In genomic region chr10:21349449-21349848, GRCm38 (mm10) we compare ENCODE assay signal across 31 mouse cellular contexts. TPM values are rescaled to one million over a fixed set of nuclear protein-coding genes. Genes with fewer than 3 reads are reported as not detected.
"Had no signal": no experiment of that assay in that cellular context is flagged by ENCODE, and none has a peak within 500 bp of the region (broad histone marks: within the 10 kb centered on the region; RNA-seq: fewer than 3 reads in every experiment).

No protein-coding gene starts in this region.

- H3K4me2 ChIP-seq: heart, embryonic 11.5 days; heart, embryonic 13.5 days; heart, embryonic 15.5 days; hindbrain, embryonic 13.5 days; hindbrain, embryonic 15.5 days; kidney, embryonic 15.5 days; limb, embryonic 12.5 days had no signal

- H3K4me3 ChIP-seq: heart, adult 2 months; heart, embryonic 13.5 days; heart, embryonic 15.5 days; hindbrain, embryonic 13.5 days; hindbrain, embryonic 15.5 days; kidney, embryonic 15.5 days; left cerebral cortex, adult 2 months; limb, embryonic 10.5 days; limb, embryonic 12.5 days had no signal

- H3K27me3 ChIP-seq: heart, embryonic 13.5 days; heart, embryonic 15.5 days; hindbrain, embryonic 13.5 days; hindbrain, embryonic 15.5 days; kidney, embryonic 15.5 days; limb, embryonic 12.5 days had no signal

- H3K27ac ChIP-seq: heart, adult 2 months; heart, embryonic 13.5 days; heart, embryonic 15.5 days; hindbrain, embryonic 13.5 days; hindbrain, embryonic 15.5 days; hindbrain, postnatal 0 days; kidney, embryonic 15.5 days; kidney, postnatal 0 days; left cerebral cortex, adult 2 months; limb, embryonic 10.5 days; limb, embryonic 12.5 days had no signal

- H3K9ac ChIP-seq: heart, embryonic 13.5 days; heart, embryonic 15.5 days; hindbrain, embryonic 13.5 days; hindbrain, embryonic 15.5 days; kidney, embryonic 15.5 days; limb, embryonic 12.5 days had no signal

- ATAC-seq: forebrain, embryonic 16.5 days; hindbrain, postnatal 0 days; intestine, embryonic 16.5 days had no signal

- H3K4me1 ChIP-seq: heart, embryonic 13.5 days; heart, embryonic 15.5 days; hindbrain, embryonic 13.5 days; hindbrain, embryonic 15.5 days; kidney, embryonic 15.5 days; limb, embryonic 10.5 days; limb, embryonic 12.5 days had no signal

- H3K9me3 ChIP-seq: heart, embryonic 13.5 days; heart, embryonic 15.5 days; hindbrain, embryonic 13.5 days; hindbrain, embryonic 15.5 days; kidney, embryonic 15.5 days; limb, embryonic 10.5 days; limb, embryonic 12.5 days had no signal

- DNase-seq: gastrocnemius, postnatal 14 days; gastrocnemius, postnatal 36 days; heart, adult 2 months; heart, postnatal 14 days; heart, postnatal 36 days; kidney, adult 11 months; kidney, adult 2 months; kidney, adult 9 months; kidney, postnatal 14 days; kidney, postnatal 36 days; layer of hippocampus, adult 9-11 months; layer of hippocampus, postnatal 36 days had no signal

RNA-seq across cellular contexts. Expression of gene Aldh8a1, which starts 27.6 kb away (rescaled TPM):
- total RNA-seq: gastrocnemius, adult 18-20 months; gastrocnemius, postnatal 14 days; gastrocnemius, postnatal 36 days; heart, adult 2 months; heart, postnatal 14 days; heart, postnatal 36 days; hematopoietic stem cell, adult 5-6 weeks; hindbrain, postnatal 0 days; layer of hippocampus, postnatal 14 days had no signal
- polyA plus RNA-seq: forebrain, embryonic 16.5 days; heart, adult 2 months; heart, embryonic 13.5 days; heart, embryonic 15.5 days; heart, postnatal 0 days; hindbrain, embryonic 13.5 days; hindbrain, embryonic 15.5 days; hindbrain, postnatal 0 days; intestine, embryonic 14.5 days; large intestine, adult 2 months; limb, embryonic 12.5 days had no signal
